Mouse (Mus musculus) bone marrow, adult 2 months (tissue): ENCODE results near the gene Tubb3.

Source experiments
- CTCF ChIP-seq: fragments of 200-500 bp; IDR thresholded peaks from 2 replicates; pipeline ENCODE4 v1.5.1; 2011; ENCODE audit warnings: low read length, control low read depth; ENCODE audit not compliant: control insufficient read depth, insufficient read depth
- POLR2A ChIP-seq: fragments of 200-500 bp; IDR thresholded peaks from 2 replicates; pipeline ENCODE4 v1.6.1; 2011; ENCODE audit warnings: low read depth, mild to moderate bottlenecking, control low read depth, low read length, borderline replicate concordance; ENCODE audit not compliant: control insufficient read depth

DNA sequence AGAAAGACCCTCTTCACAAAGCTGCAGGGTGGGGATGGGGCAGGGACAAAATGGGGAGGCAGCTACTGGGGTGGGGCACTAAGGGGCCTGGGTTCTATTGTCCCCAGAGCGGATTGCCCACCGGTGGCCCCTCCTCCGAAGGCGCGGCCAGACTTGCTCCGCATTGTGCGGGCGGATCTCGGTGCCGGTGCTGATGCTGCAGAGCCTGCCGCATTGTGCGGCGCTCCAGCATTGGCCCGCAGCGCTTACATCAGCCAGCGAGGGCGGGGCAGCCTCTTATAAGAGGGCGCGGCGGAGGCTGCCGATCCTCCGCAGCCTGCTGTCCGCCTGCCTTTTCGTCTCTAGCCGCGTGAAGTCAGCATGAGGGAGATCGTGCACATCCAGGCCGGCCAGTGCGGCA, at the start of gene Tubb3:
- peak; percentile 31; the same call in 1 of the 2 replicates for TF ChIP-seq POLR2A
- no peak for TF ChIP-seq CTCF
